Mouse (Mus musculus): ENCODE measurements at regions not wholly inside any gene's neighbourhood (a gene's known extent, or its start where the extent isn't known, plus 50 kb on each side); places are given as distances from the start of the nearest gene placed in this dataset.

GRCm38 (mm10) chr10:50073185-50073980 lies 284.8 kb upstream of the Grik2 start:
- H3K9me3 ChIP-seq (replicated peaks; ENCODE audit: low read length): no peaks in the 10 kb centered on the region
- no peak overlapping the region for H3K27ac ChIP-seq (ENCODE audit: insufficient read depth, low read depth)
- H3K79me2 ChIP-seq (replicated peaks; ENCODE audit: control insufficient read depth, extremely low read depth, insufficient read depth, poor library complexity, severe bottlenecking): no peaks in the 10 kb centered on the region
- dilution Hi-C loops (cut with MboI; ENCODE audit: extremely low pct_ligation_motif_present, extremely low pct_unique_long_range_greater_than_20kb, low sequenced_read_pairs) (no loop called here), in situ Hi-C loops (cut with MboI; ENCODE audit: low pct_ligation_motif_present, low pct_unique_long_range_greater_than_20kb, low sequenced_read_pairs) (no loop called here)
- TF ChIP-seq MAFK (IDR thresholded peaks at IDR 0.05; ENCODE audit: insufficient replicate concordance, low read length) (peak; percentile 84), USF1 (IDR thresholded peaks at IDR 0.05; ENCODE audit: low read depth, low read length) (no peak)
- H3K27me3 ChIP-seq (replicated peaks): no peaks in the 10 kb centered on the region
- no peaks in the 10 kb centered on the region for H3K36me3 ChIP-seq (replicated peaks in 1 of 2; ENCODE audit: control insufficient read depth in 1 of 2, insufficient read depth in 1 of 2, low read length in 1 of 2)
- H3K4me1 ChIP-seq (ENCODE audit: control insufficient read depth in 1 of 2, insufficient read depth in 2 of 2): peaks cover 4 to 33% of the 10 kb centered on the region in 2 experiments; a peak in 3 of 4 replicates
- no peak overlapping the region for H3K9ac ChIP-seq (ENCODE audit: insufficient read depth, low read depth)
- no peak for DNase-seq (ENCODE audit: extremely low read depth)
- H3K4me3 ChIP-seq (replicated peaks in 1 of 3; ENCODE audit: low read depth in 2 of 3, low read length in 2 of 3, poor library complexity in 1 of 3): no peak overlapping the region
- no peak overlapping the region for H3K4me2 ChIP-seq (ENCODE audit: insufficient read depth, low read depth, poor library complexity, severe bottlenecking)

- Histone ChIP-seq H3K4me3 (replicated peaks in 1 of 3; ENCODE audit: low read depth in 2 of 3, low read length in 2 of 3, poor library complexity in 1 of 3) (no peak overlapping the region), H3K36me3 (replicated peaks in 1 of 2; ENCODE audit: control insufficient read depth in 1 of 2, insufficient read depth in 1 of 2, low read length in 1 of 2) (no peaks in the 10 kb centered on the region), H3K79me2 (replicated peaks; ENCODE audit: control insufficient read depth, extremely low read depth, insufficient read depth, poor library complexity, severe bottlenecking) (no peaks in the 10 kb centered on the region), H3K27me3 (replicated peaks) (no peaks in the 10 kb centered on the region), H3K9ac (ENCODE audit: insufficient read depth, low read depth) (no peak overlapping the region), H3K27ac (ENCODE audit: insufficient read depth, low read depth) (no peak overlapping the region), H3K4me2 (ENCODE audit: insufficient read depth, low read depth, poor library complexity, severe bottlenecking) (no peak overlapping the region; the same call in 1 of the 2 replicates), H3K9me3 (replicated peaks; ENCODE audit: low read length) (no peaks in the 10 kb centered on the region), H3K4me1 (ENCODE audit: control insufficient read depth in 1 of 2, insufficient read depth in 2 of 2) (peaks cover 4 to 30% of the 10 kb centered on the region in 2 experiments; a peak in 3 of 4 replicates)
- in situ Hi-C loops (cut with MboI; ENCODE audit: low pct_ligation_motif_present, low pct_unique_long_range_greater_than_20kb, low sequenced_read_pairs): no loop called here
- TF ChIP-seq NRF1 (IDR thresholded peaks at IDR 0.05; ENCODE audit: low read depth, low read length) (no peak), TCF12 (IDR thresholded peaks at IDR 0.05; ENCODE audit: low read depth, low read length) (peak; percentile 66; the same call in 1 of the 2 replicates), JUND (conservative IDR thresholded peaks at IDR 0.05; ENCODE audit: low read depth, low read length) (peak; percentile 58), UBTF (IDR thresholded peaks at IDR 0.05; ENCODE audit: low read depth, low read length) (no peak), ZNF384 (IDR thresholded peaks at IDR 0.05; ENCODE audit: low read depth, low read length) (peak; percentile 77), ETS1 (conservative IDR thresholded peaks at IDR 0.05; ENCODE audit: low read depth, low read length) (peak; percentile 22; the same call in 1 of the 2 replicates), EP300 (IDR thresholded peaks at IDR 0.05; ENCODE audit: low read length) (peak; percentile 91), IRF4 (IDR thresholded peaks at IDR 0.05; ENCODE audit: low read depth, low read length) (peak; percentile 87), RCOR1 (conservative IDR thresholded peaks at IDR 0.05; ENCODE audit: low read depth, low read length) (no peak), CHD1 (IDR thresholded peaks at IDR 0.05; ENCODE audit: low read depth, low read length) (no peak), SMC3 (IDR thresholded peaks at IDR 0.05; ENCODE audit: low read depth, low read length) (no peak)
- dilution Hi-C loops (cut with MboI; ENCODE audit: extremely low pct_ligation_motif_present, extremely low pct_unique_long_range_greater_than_20kb, low sequenced_read_pairs): no loop called here
- peak; percentile 69 for DNase-seq (ENCODE audit: extremely low read depth)
These were observed 283.3 kb upstream of the Grik2 start for GRCm38 (mm10) chr10:50071857-50072256.
